Mouse (Mus musculus) liver, adult (tissue): ENCODE results near the gene Zranb3.

Source experiments
- GATA4 ChIP-seq: IDR thresholded peaks from 2 replicates; pipeline ENCODE4 v1.6.1; 2014; ENCODE audit warnings: mild to moderate bottlenecking, low read length; ENCODE audit not compliant: insufficient replicate concordance

Gene Zranb3

GRCm38 (mm10) chr1:128102641-128103461 lies at the start of gene Zranb3, which contains the start of gene R3hdm1:
Gene Zranb3, minus strand, starts transcription at chr1:128103047.
Gene R3hdm1, plus strand, starts transcription at chr1:128103301.
- no peak for TF ChIP-seq GATA4

GRCm38 (mm10) chr1:128141737-128142136 lies 38.9 kb upstream of the Zranb3 start:
- no peak for TF ChIP-seq GATA4

GRCm38 (mm10) chr1:128141039-128141438 lies 38.2 kb upstream of the Zranb3 start:
- no peak for TF ChIP-seq GATA4

- TF ChIP-seq GATA4 = no peak
These were observed 18.2 kb upstream of the Zranb3 start for GRCm38 (mm10) chr1:128120913-128121627.

- TF ChIP-seq GATA4 = peak; percentile 15; the same call in 1 of the 2 replicates
These were observed 757 bp upstream of the Zranb3 start for GRCm38 (mm10) chr1:128103520-128104088.

GRCm38 (mm10) chr1:128102251-128102640 lies 601 bp downstream of the Zranb3 start:
- TF ChIP-seq GATA4 = no peak

- TF ChIP-seq GATA4 = no peak
These were observed 4.5 kb downstream of the Zranb3 start for GRCm38 (mm10) chr1:128098309-128098708.

GRCm38 (mm10) chr1:128094686-128095085 lies 8.2 kb downstream of the Zranb3 start:
- no peak for TF ChIP-seq GATA4

GRCm38 (mm10) chr1:128082800-128083199 lies 20.0 kb downstream of the Zranb3 start:
- TF ChIP-seq GATA4 = no peak

- no peak for TF ChIP-seq GATA4
These were observed 21.0 kb downstream of the Zranb3 start for GRCm38 (mm10) chr1:128081873-128082272.

- TF ChIP-seq GATA4 = peak; percentile 59; the same call in 1 of the 2 replicates
These were observed 21.7 kb downstream of the Zranb3 start for GRCm38 (mm10) chr1:128080936-128081696.

GRCm38 (mm10) chr1:128078646-128079045 lies 24.2 kb downstream of the Zranb3 start:
- TF ChIP-seq GATA4 = no peak

GRCm38 (mm10) chr1:128077788-128078187 lies 25.1 kb downstream of the Zranb3 start:
- TF ChIP-seq GATA4 = no peak

GRCm38 (mm10) chr1:128076791-128077479 lies 25.9 kb downstream of the Zranb3 start:
- no peak for TF ChIP-seq GATA4
